Mouse (Mus musculus) kidney, adult 2 months (tissue): ENCODE measurements at regions not wholly inside any gene's neighbourhood (a gene's known extent, or its start where the extent isn't known, plus 50 kb on each side); places are given as distances from the start of the nearest gene placed in this dataset.

Source experiments
- CTCF ChIP-seq: fragments of 200-500 bp; conservative IDR thresholded peaks from 2 replicates; pipeline ENCODE4 v1.5.1; 2011; ENCODE audit warnings: low read depth, mild to moderate bottlenecking, control low read depth, low read length, moderate library complexity, mixed read lengths; ENCODE audit not compliant: insufficient read depth, insufficient read length
- POLR2A ChIP-seq: fragments of 200-500 bp; IDR thresholded peaks from one replicate; pipeline ENCODE4 v1.6.1; 2011; ENCODE audit warnings: low read depth, low read length, control low read depth

- TF ChIP-seq CTCF (no peak), POLR2A (no peak)
Measured at GRCm38 (mm10) chr12:118660384-118661213, 185.5 kb upstream of the Sp8 start.
